Mouse (Mus musculus): Measurements from ENCODE around the gene Gipc3. TPM values are rescaled to one million over a fixed set of nuclear protein-coding genes. Genes with fewer than 3 reads are reported as not detected.

Gene Gipc3
- total RNA-seq, 2 experiments from 2014 or later, result not detected

Other genes starting within 250 kb of the Gipc3 start
- 1 to 10 TPM in 1 of 2 experiments, under 1 TPM in 1; 0.64 to 1.2 TPM for gene Creb3l3, start 244.4 kb downstream of the Gipc3 start, total RNA-seq (2023)
- gene Map2k2, start 237.4 kb downstream of the Gipc3 start, total RNA-seq (2023), result 10 to 100 TPM; 86.1 to 87.6 TPM
- 10 to 100 TPM; 62.4 to 68.5 TPM for gene Zbtb7a, start 208.0 kb downstream of the Gipc3 start, total RNA-seq (2023)
- gene Pias4, start 175.3 kb downstream of the Gipc3 start, total RNA-seq (2023), result 10 to 100 TPM; 27.3 to 29.5 TPM
- gene Eef2, start 166.6 kb downstream of the Gipc3 start, total RNA-seq (2023), result 100 to 1,000 TPM; 824 to 844 TPM
- gene Dapk3, start 160.3 kb downstream of the Gipc3 start, total RNA-seq (2023), result 10 to 100 TPM; 26.8 to 31.2 TPM
- gene 4930442H23Rik, start 159.4 kb downstream of the Gipc3 start, total RNA-seq (2023), result not detected
- not detected for gene Nmrk2, start 141.2 kb downstream of the Gipc3 start, total RNA-seq (2023)
- not detected for gene Atcay, start 112.4 kb downstream of the Gipc3 start, total RNA-seq (2023)
- gene Zfr2, start 110.1 kb downstream of the Gipc3 start, total RNA-seq (2023), result 1 to 10 TPM in 1 of 2 experiments, under 1 TPM in 1; 0.44 to 1.5 TPM
- gene Matk, start 90.3 kb downstream of the Gipc3 start, total RNA-seq (2023), result 1 to 10 TPM; 7.1 to 10.0 TPM
- gene Mrpl54, start 76.3 kb downstream of the Gipc3 start, total RNA-seq (2023), result 10 to 100 TPM; 36.4 to 40.7 TPM
- 10 to 100 TPM; 28.2 to 28.6 TPM for gene Apba3, start 76.3 kb downstream of the Gipc3 start, total RNA-seq (2023)
- 1 to 10 TPM; 5.6 to 5.8 TPM for gene Tjp3, start 51.7 kb downstream of the Gipc3 start, total RNA-seq (2023)
- gene Pip5k1c, start 50.3 kb downstream of the Gipc3 start, total RNA-seq (2023), result 10 to 100 TPM; 84.7 to 91.8 TPM
- 10 to 100 TPM; 27.9 to 30.2 TPM for gene Cactin, start 22.2 kb downstream of the Gipc3 start, total RNA-seq (2023)
- gene Tbxa2r, start 14.5 kb downstream of the Gipc3 start, total RNA-seq (2023), result under 1 TPM in 1 of 2 experiments, not detected in 1; 0.64 TPM
- 10 to 100 TPM; 38.3 to 46.6 TPM for gene Hmg20b, start 7.2 kb upstream of the Gipc3 start, total RNA-seq (2023)
- 10 to 100 TPM; 19.2 to 20.1 TPM for gene Mfsd12, start 14.2 kb upstream of the Gipc3 start, total RNA-seq (2023)
- 1 to 10 TPM; 3.8 to 4.8 TPM for gene 4930404N11Rik, start 22.6 kb upstream of the Gipc3 start, total RNA-seq (2023)
- gene Fzr1, start 35.2 kb upstream of the Gipc3 start, total RNA-seq (2023), result 10 to 100 TPM; 51.4 to 52.7 TPM
- gene Dohh, start 41.2 kb upstream of the Gipc3 start, total RNA-seq (2023), result 10 to 100 TPM; 17.9 to 20.0 TPM
- gene Gm48551, start 41.2 kb upstream of the Gipc3 start, total RNA-seq (2023), result under 1 TPM; 0.53 to 0.70 TPM
- gene Gm48552, start 45.7 kb upstream of the Gipc3 start, total RNA-seq (2023), result 1 to 10 TPM; 1.1 to 1.3 TPM
- 10 to 100 TPM in 1 of 2 experiments, 1 to 10 TPM in 1; 7.1 to 10.6 TPM for gene Smim24, start 49.8 kb upstream of the Gipc3 start, total RNA-seq (2023)
- 10 to 100 TPM; 64.6 to 69.7 TPM for gene Nfic, start 112.4 kb upstream of the Gipc3 start, total RNA-seq (2023)
- not detected for gene Celf5, start 139.4 kb upstream of the Gipc3 start, total RNA-seq (2023)
- 100 to 1,000 TPM; 130 to 141 TPM for gene Ncln, start 153.1 kb upstream of the Gipc3 start, total RNA-seq (2023)
- gene S1pr4, start 156.9 kb upstream of the Gipc3 start, total RNA-seq (2023), result 10 to 100 TPM; 66.7 to 79.7 TPM
- gene Gna15, start 181.0 kb upstream of the Gipc3 start, total RNA-seq (2023), result 10 to 100 TPM; 32.1 to 33.5 TPM
- gene Gna11, start 201.9 kb upstream of the Gipc3 start, total RNA-seq (2023), result 10 to 100 TPM; 10.4 to 15.4 TPM
- 100 to 1,000 TPM; 321 to 355 TPM for gene Aes, start 216.2 kb upstream of the Gipc3 start, total RNA-seq (2023)
- 1 to 10 TPM; 1.4 to 1.5 TPM for gene Tle2, start 231.3 kb upstream of the Gipc3 start, total RNA-seq (2023)